Mouse (Mus musculus) liver, embryonic 13.5 days (tissue): ENCODE results near the gene Eif5a. TPM values are rescaled to one million over a fixed set of nuclear protein-coding genes. Genes with fewer than 3 reads are reported as not detected.
"Not testable (repeated sequence)": the region's sequence is repeated elsewhere in the genome, so short reads cannot be mapped to it uniquely, and the experiment has no call there.

Source experiments
- ATAC-seq: fragments of 200-750 bp; cut with Nextera tagmentation; 2 replicates; pipeline ENCODE4 v1.8.0; 2017; ENCODE audit warnings: low read depth, mild to moderate bottlenecking, moderate number of reproducible peaks, moderate library complexity
- DNase-seq: peaks from one replicate; pipeline ENCODE4 v3.0.0; 2022
- H3K27ac ChIP-seq: fragments of 300-500 bp; sonication (generic); 2 replicates; pipeline ENCODE4 v1.5.1; 2015; ENCODE audit warnings: moderate library complexity, mild to moderate bottlenecking, inconsistent platforms
- H3K27me3 ChIP-seq: fragments of 300-500 bp; sonication (generic); 2 replicates; pipeline ENCODE4 v1.6.1; 2015; ENCODE audit warnings: mild to moderate bottlenecking, inconsistent platforms
- H3K36me3 ChIP-seq: fragments of 300-500 bp; sonication (generic); 2 replicates; pipeline ENCODE4 v1.6.1; 2015; ENCODE audit warnings: mild to moderate bottlenecking, inconsistent platforms
- H3K4me1 ChIP-seq: fragments of 300-500 bp; sonication (generic); replicated peaks from 2 replicates; pipeline ENCODE4 v1.6.1; 2015; ENCODE audit warnings: inconsistent platforms
- H3K4me2 ChIP-seq: fragments of 300-500 bp; sonication (generic); 2 replicates; pipeline ENCODE4 v1.6.1; 2015; ENCODE audit warnings: inconsistent platforms, mild to moderate bottlenecking, moderate library complexity
- H3K4me3 ChIP-seq: fragments of 300-500 bp; sonication (generic); replicated peaks from 2 replicates; pipeline ENCODE4 v1.5.1; 2015; ENCODE audit warnings: mild to moderate bottlenecking, inconsistent platforms
- H3K9ac ChIP-seq: fragments of 300-500 bp; sonication (generic); 2 replicates; pipeline ENCODE4 v1.6.1; 2015; ENCODE audit warnings: mild to moderate bottlenecking, inconsistent platforms
- H3K9me3 ChIP-seq: fragments of 300-500 bp; sonication (generic); replicated peaks from 2 replicates; pipeline ENCODE4 v1.6.1; 2016; ENCODE audit warnings: inconsistent platforms
- WGBS: fragments of 180-500 bp; shearing (Covaris S2); methylation state at CpG from one replicate; pipeline ENCODE4 v1.1.7; 2015; ENCODE audit not compliant: insufficient replicate concordance; 5-methylcytosine and 5-hydroxymethylcytosine counted together
- polyA plus RNA-seq: library from polyadenylated mRNA; unstranded; fragments of >200 nt; fragmentation: Nextera tagmentation; extraction: Ambion mirVana; gene quantifications from 2 replicates; pipeline ENCODE4 v1.2.1, GENCODE M21; 2015

The Eif5a gene
- polyA plus RNA-seq, 1 experiment from 2014 or later, result 1,847 TPM

DNA sequence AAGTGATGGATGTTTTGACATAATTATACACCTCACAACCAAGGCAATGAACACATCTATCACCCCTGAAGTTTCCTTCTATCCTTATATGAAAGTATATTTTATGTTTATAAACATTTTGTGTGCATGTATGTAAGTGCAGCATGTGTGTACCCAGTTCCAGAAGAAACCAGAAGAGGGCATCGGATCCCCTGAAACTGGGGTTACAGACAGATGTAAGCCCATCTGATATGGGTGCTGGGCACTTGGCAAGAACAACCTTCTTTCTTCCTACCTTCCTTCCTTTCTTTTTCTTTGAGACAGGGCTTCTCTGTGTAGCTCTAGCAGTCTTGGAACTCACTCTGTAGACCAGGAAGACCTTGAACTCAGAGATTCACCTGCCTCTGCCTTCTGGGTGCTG is 34.5 kb upstream of the Eif5a start:
- peaks cover 72% of the 10 kb centered on the region for H3K27me3 ChIP-seq
- WGBS, result 77% methylated on average over 1 of the region's 1 CpGs
- no peak overlapping the region for H3K9ac ChIP-seq
- ATAC-seq (no peak), DNase-seq (no peak)
- no peak overlapping the region for H3K4me3 ChIP-seq
- H3K27ac ChIP-seq, result no peak overlapping the region
- no peaks in the 10 kb centered on the region for H3K9me3 ChIP-seq
- peaks cover 7% of the 10 kb centered on the region; the same call in 1 of the 2 replicates for H3K4me1 ChIP-seq
- no peaks in the 10 kb centered on the region for H3K36me3 ChIP-seq
- H3K4me2 ChIP-seq, result no peak overlapping the region

DNA sequence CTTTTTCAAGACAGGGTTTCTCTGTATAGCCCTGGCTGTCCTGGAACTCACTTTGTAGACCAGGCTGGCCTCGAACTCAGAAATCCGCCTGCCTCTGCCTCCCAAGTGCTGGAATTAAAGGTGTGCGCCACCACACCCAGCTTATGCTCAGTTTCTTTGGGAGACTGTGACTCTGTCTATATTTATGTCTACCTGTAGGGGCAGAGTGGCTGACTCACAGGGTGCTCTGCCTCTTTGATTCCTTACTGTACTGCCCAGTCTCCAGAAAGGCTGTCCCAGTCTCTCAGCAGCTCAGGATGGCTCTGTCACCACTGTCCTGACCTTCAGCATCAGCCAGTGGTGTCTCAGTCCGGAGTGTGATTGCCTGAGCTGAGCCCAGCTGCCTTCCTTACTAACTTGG is 33.9 kb upstream of the Eif5a start:
- H3K4me1 ChIP-seq, H3K9ac ChIP-seq, H3K36me3 ChIP-seq, DNase-seq, H3K27ac ChIP-seq, H3K4me2 ChIP-seq, H3K4me3 ChIP-seq, ATAC-seq, H3K9me3 ChIP-seq: not testable (repeated sequence)
- H3K27me3 ChIP-seq, result peaks cover 71% of the 10 kb centered on the region
- WGBS, result 53% methylated on average over 4 of the region's 4 CpGs

DNA sequence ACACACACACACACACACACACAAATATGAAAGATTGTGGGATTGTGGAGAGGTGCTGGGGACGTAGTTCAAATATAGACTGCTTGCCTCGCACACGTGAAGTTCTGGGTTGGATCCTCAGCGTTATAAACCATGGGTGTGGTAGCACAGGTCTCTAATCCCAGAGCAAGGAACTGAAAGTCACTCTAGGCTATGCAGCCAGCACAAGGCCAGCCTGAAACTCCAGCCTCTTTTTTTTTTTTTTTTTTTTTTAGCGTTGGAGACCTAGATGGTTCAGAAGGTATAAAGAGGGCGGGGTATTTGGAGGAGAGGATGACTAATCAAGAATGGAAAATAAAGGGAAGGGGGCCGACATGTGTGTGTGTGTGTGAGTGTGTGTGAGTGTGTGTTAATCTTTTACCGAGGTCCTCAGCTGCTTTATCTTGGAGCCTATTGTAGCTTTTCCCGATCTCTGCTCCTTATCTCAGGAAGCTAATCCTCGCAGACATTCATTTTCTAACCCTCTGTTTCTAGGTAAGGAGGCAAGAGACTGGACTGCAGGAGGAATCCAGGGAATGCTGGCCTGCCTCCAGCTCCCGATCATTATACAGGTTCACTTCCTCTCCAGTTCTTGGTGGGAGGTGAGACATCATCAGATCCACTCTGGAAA is 31.6 kb upstream of the Eif5a start:
- Histone ChIP-seq H3K4me3 (no peak overlapping the region), H3K27ac (no peak overlapping the region), H3K9ac (no peak overlapping the region), H3K4me1 (peaks cover 16% of the 10 kb centered on the region), H3K4me2 (no peak overlapping the region), H3K27me3 (peaks cover 60% of the 10 kb centered on the region), H3K9me3 (no peaks in the 10 kb centered on the region), H3K36me3 (no peaks in the 10 kb centered on the region)
- ATAC-seq, result no peak
- 33% methylated on average over 11 of the region's 11 CpGs for WGBS
- no peak for DNase-seq

DNA sequence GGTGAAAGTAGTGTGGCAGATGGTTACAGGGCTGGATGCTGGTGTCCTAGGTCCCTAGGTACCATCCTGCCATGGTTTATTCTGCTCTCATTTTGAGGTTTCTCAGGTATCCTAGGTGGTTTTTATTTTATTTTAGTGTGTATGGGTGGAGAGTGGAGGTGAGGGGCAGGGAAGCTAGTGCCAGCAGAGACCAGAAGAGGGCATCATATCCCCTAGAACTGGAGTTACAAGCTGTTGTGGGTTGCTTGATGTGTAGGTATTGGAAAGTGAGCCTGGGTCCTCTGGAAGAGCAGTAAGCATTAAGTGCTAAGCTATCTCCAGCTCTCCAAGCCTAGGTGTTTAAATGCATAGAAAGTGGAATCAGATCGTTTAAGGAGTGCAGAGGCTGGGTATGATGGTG is 30.5 kb upstream of the Eif5a start:
- Histone ChIP-seq H3K27ac (no peak overlapping the region), H3K4me3 (no peak overlapping the region), H3K4me2 (no peak overlapping the region), H3K9ac (no peak overlapping the region), H3K36me3 (no peaks in the 10 kb centered on the region), H3K9me3 (no peaks in the 10 kb centered on the region), H3K4me1 (peaks cover 25% of the 10 kb centered on the region), H3K27me3 (peaks cover 56% of the 10 kb centered on the region)
- ATAC-seq (no peak), DNase-seq (no peak)
- 30% methylated on average over 1 of the region's 1 CpGs for WGBS

DNA sequence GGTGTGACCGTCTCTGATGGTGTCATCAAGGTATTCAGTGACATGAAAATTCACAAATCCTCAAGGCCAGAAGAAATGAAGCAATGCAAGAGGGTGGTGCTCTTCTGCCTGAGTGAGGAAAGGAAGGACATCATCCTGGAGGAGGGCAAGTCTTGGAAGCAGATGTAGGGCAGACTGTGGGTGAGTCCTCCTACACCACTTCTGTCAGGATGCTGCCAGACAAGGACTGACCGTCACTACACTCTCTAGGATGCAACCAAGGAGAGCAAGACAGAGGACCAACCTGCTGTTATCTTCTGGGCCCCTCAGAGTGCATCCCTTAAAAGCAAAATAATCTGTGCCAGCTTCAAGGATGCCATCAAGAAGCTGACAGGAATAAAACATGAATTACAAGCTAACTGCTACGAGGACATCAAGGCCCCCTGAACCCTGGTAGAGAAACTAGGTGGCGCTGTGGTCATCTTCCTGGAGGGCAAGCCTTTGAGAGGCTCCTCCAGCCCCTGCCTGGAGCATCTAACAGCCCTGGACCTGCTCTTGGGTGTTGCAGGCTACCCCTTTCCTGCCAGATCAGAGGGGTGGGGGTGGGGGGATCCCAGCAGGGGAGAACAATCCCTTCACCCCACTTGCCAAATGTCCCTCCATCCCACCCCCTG is 29.2 kb upstream of the Eif5a start:
- WGBS, result 40% methylated on average over 4 of the region's 4 CpGs
- Histone ChIP-seq H3K9me3 (no peaks in the 10 kb centered on the region), H3K27me3 (peaks cover 47% of the 10 kb centered on the region), H3K9ac (no peak overlapping the region), H3K4me2 (no peak overlapping the region), H3K4me3 (no peak overlapping the region), H3K36me3 (no peaks in the 10 kb centered on the region), H3K27ac (no peak overlapping the region), H3K4me1 (peaks cover 37% of the 10 kb centered on the region)
- DNase-seq (no peak), ATAC-seq (no peak)

DNA sequence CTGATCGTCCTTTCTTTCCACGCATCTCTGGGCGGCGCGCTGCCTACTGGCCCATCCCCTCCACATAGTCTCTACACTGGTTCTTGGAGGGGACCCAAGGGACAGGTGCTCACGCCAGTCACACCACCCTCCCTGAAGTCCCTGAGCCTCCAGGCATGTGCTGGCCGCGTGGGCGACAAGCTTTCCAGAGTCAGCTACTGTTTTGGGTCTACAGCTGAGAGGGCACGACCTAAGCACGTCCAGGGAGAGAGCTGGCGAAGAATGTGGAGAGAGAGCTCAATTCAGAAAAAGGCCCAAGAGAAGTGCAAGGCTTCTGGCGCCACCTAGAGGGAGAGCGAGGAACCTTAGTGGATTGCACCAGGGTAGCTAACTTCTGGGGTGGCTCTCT is 27.0 kb upstream of the Eif5a start:
- WGBS, result 2% methylated on average over 14 of the region's 14 CpGs
- Histone ChIP-seq H3K27me3 (peaks cover 54% of the 10 kb centered on the region), H3K4me3 (peak overlapping the region; percentile 78), H3K27ac (peak overlapping the region; percentile 87), H3K4me2 (peak overlapping the region; percentile 95), H3K4me1 (peaks cover 59% of the 10 kb centered on the region), H3K9ac (peak overlapping the region; percentile 77), H3K9me3 (no peaks in the 10 kb centered on the region), H3K36me3 (peaks cover 22% of the 10 kb centered on the region)
- peak; percentile 35 for ATAC-seq
- peak; percentile 81 for DNase-seq

DNA sequence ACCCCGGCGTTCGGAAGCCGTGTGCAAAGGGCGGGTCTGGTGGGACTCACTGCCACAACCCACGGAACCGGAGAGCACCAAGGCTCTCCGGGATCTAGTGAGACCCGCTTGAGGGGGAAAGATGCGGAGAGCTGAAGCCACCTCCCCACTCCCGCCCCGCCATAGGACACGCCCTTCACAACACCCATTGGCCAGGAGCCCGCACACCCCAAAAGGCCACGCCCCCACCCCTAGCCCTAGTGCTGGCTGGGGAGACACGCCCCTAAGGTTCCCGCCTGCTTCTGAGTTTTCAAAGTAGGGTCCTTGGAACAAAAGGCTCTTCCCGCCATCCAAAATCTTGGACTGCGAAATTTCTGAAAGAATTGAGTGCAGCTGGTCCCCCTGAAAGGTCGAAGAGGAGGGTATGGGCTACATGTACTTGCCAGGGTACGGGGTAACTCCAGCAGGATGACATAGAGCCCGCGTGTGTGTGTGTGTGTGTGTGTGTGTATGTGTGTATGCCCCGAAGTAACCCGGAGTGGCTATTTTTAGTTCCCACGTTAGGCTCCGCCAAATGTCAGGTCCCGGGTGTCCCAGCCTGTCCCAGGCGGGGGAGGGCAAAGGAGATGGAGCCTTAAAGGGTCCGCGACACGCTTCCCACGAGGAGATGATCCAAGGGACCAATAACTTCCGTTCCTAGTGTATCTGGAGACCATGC is 26.5 kb upstream of the Eif5a start, which contains the start of gene Slc2a4:
Slc2a4 (minus strand) TSS at position 123 of the 697 bp plus-strand sequence.
- Histone ChIP-seq H3K9ac (peak within 1 kb of the TSS; percentile 87), H3K4me2 (peak within 1 kb of the TSS; percentile 95), H3K9me3 (no peaks in the 10 kb centered on the region), H3K4me3 (peak within 1 kb of the TSS; percentile 78), H3K4me1 (peaks cover 56% of the 10 kb centered on the region), H3K27me3 (peaks cover 55% of the 10 kb centered on the region), H3K27ac (peak within 1 kb of the TSS; percentile 93), H3K36me3 (peaks cover 27% of the 10 kb centered on the region)
- DNase-seq, result peak; percentile 96
- WGBS, result 1% methylated on average over 34 of the region's 34 CpGs
- ATAC-seq, result peak; percentile 86

DNA sequence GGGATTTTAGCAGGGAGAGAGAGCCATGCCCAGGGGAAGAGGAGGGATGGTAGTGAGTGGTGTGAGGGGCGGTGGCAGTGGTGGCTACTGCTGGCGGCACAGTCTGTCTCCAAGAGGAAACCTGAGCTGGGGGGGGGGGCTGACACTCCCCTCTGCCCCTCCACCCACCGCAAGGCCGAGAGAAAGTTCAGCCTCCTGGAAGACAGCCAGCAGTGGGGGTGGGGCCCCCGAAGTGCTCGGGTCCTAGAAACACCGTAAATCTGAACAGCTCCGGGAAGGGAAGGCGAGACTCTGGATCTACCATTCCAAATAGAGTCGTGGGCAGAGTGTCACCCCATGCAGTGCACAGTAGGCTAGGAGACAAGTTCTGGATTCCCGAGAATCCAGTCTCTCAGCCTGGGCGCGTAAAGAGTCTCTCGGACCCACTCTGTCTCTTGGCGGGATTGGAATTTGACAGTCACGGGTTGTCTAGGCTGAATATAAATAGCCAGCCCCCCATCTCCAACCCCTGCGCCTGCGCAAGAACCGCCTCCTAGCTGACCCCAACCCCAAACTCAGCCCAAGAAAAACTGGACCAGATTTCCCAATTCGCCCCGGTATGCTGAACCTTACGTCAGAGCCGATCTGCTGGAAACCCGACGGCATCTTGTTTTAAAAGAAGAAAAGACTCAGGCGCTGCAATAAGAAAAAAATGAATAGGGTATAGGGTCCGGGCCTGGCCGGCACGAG is 25.7 kb upstream of the Eif5a start:
- Histone ChIP-seq H3K4me3 (peak overlapping the region; percentile 78), H3K27ac (peak overlapping the region; percentile 93), H3K36me3 (peaks cover 34% of the 10 kb centered on the region), H3K9me3 (no peaks in the 10 kb centered on the region), H3K27me3 (peaks cover 59% of the 10 kb centered on the region), H3K4me2 (peak overlapping the region; percentile 95), H3K9ac (peak overlapping the region; percentile 87), H3K4me1 (peaks cover 60% of the 10 kb centered on the region)
- DNase-seq, result no peak
- ATAC-seq, result no peak
- 16% methylated on average over 29 of the region's 29 CpGs for WGBS

DNA sequence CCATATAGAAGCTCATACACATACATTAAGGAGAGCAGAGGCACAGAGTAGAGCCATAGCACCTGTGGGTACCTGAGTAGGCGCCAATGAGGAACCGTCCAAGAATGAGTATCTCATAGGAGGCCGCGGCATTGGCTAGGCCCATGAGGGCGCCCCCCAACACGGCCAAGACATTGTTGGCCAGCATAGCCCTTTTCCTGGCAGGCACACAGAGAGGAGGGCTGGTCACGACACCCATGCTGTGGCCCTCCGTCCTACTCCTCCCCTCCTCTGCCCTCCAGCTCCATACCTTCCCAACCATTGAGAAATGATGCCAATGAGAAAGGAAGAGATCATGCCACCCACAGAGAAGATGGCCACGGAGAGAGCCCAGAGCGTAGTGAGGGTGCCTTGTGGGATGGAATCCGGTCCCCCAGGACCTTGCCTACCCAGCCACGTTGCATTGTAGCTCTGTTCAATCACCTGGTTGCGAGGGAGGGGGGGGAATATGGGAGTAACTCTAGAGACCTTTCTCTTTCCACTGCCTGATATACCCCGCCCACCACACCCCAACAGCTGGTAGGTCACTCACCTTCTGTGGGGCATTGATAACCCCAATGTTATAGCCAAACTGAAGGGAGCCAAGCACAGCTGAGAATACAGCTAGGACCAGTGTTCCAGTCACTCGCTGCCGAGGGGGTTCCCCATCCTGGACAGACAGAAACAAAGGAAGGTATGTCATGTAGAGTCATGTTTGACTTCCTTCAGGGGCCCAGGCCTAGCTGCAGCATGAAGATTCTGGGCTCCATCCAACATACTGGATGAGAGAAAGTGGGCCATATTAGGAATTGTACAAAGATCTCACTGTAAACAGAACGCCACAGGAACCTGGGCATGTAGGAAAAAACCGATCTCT is 24.5 kb upstream of the Eif5a start:
- peak overlapping the region; percentile 78 for H3K4me3 ChIP-seq
- peak; percentile 82 for ATAC-seq
- 64% methylated on average over 18 of the region's 18 CpGs for WGBS
- H3K9me3 ChIP-seq, result no peaks in the 10 kb centered on the region
- H3K4me2 ChIP-seq, result peak overlapping the region; percentile 95
- peak overlapping the region; percentile 93 for H3K27ac ChIP-seq
- H3K4me1 ChIP-seq, result peaks cover 60% of the 10 kb centered on the region
- H3K27me3 ChIP-seq, result peaks cover 59% of the 10 kb centered on the region
- peak overlapping the region; percentile 87 for H3K9ac ChIP-seq
- peak; percentile 64 for DNase-seq
- H3K36me3 ChIP-seq, result peaks cover 41% of the 10 kb centered on the region

DNA sequence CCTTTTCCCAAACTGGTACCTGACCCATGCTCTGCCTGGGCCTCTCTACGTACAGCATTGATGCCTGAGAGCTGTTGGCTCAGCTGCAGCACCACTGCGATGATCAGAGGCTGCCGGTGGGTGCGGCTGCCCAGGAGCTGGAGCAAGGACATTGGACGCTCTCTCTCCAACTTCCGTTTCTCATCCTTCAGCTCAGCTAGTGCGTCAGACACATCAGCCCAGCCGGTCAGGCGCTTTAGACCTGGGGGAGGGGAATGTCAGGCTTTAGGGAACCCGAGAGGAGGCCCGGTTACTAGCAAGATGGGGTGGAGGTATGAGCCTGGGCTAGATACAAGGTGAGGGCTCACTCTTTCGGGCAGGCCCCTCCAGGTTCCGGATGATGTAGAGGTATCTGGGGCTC is 23.5 kb upstream of the Eif5a start:
- 66% methylated on average over 13 of the region's 13 CpGs for WGBS
- H3K36me3 ChIP-seq, result peaks cover 41% of the 10 kb centered on the region
- H3K4me1 ChIP-seq, result peaks cover 60% of the 10 kb centered on the region
- H3K4me3 ChIP-seq, result peak overlapping the region; percentile 78
- ATAC-seq (no peak), DNase-seq (no peak)
- H3K9me3 ChIP-seq, result no peaks in the 10 kb centered on the region
- H3K27ac ChIP-seq, result peak overlapping the region; percentile 93
- H3K4me2 ChIP-seq, result peak overlapping the region; percentile 95
- H3K9ac ChIP-seq, result peak overlapping the region; percentile 87
- H3K27me3 ChIP-seq, result peaks cover 58% of the 10 kb centered on the region
